Mouse (Mus musculus): ENCODE results near the gene Nxn. TPM values are rescaled to one million over a fixed set of nuclear protein-coding genes. Genes with fewer than 3 reads are reported as not detected.

Nxn gene
- polyA plus RNA-seq, 2 experiments: 1.9 to 2.1 TPM

GRCm38 (mm10) chr11:76352861-76353558 lies 45.9 kb downstream of the Nxn start:
- Histone ChIP-seq H3K27me3 (ENCODE audit: control insufficient read depth, insufficient read depth, low read length) (no peaks in the 10 kb centered on the region), H3K9ac (replicated peaks) (no peak overlapping the region), H3K36me3 (replicated peaks; ENCODE audit: control insufficient read depth, insufficient read depth, low read depth) (no peaks in the 10 kb centered on the region), H3K4me3 (ENCODE audit: insufficient read depth in 1 of 2, low read depth in 2 of 2, low read length in 2 of 2) (no peak overlapping the region), H3K4me2 (ENCODE audit: low read depth) (no peak overlapping the region), H3K27ac (no peak overlapping the region), H3K9me3 (ENCODE audit: control insufficient read depth, low read length) (no peaks in the 10 kb centered on the region), H3K4me1 (replicated peaks; ENCODE audit: control insufficient read depth in 2 of 2, insufficient read depth in 2 of 2, low read length in 1 of 2) (no peaks in the 10 kb centered on the region)
- no peak for DNase-seq (ENCODE audit: low read depth in 3 of 3, low spot score in 3 of 3)
- 64% methylated on average over 16 of the region's 16 CpGs for WGBS (ENCODE audit: insufficient replicate concordance)
- no peak for TF ChIP-seq CTCF (IDR thresholded peaks at IDR 0.05; ENCODE audit: low read depth)
- TF ChIP-seq EP300 (IDR thresholded peaks at IDR 0.05; ENCODE audit: low read depth): no peak
- ATAC-seq (ENCODE audit: insufficient read depth): no peak

GRCm38 (mm10) chr11:76351624-76352011 lies 47.3 kb downstream of the Nxn start:
- 19% methylated on average over 3 of the region's 3 CpGs for WGBS (ENCODE audit: insufficient replicate concordance)
- no peak overlapping the region for H3K4me2 ChIP-seq (ENCODE audit: low read depth)
- TF ChIP-seq CTCF (IDR thresholded peaks at IDR 0.05; ENCODE audit: low read depth) (no peak), EP300 (IDR thresholded peaks at IDR 0.05; ENCODE audit: low read depth) (no peak)
- ATAC-seq (ENCODE audit: insufficient read depth) (no peak), DNase-seq (ENCODE audit: low read depth in 3 of 3, low spot score in 3 of 3) (no peak)
- H3K4me1 ChIP-seq (replicated peaks; ENCODE audit: control insufficient read depth in 2 of 2, insufficient read depth in 2 of 2, low read length in 1 of 2): no peaks in the 10 kb centered on the region
- no peaks in the 10 kb centered on the region for H3K9me3 ChIP-seq (ENCODE audit: control insufficient read depth, low read length)
- H3K27me3 ChIP-seq (ENCODE audit: control insufficient read depth, insufficient read depth, low read length): no peaks in the 10 kb centered on the region
- H3K36me3 ChIP-seq (replicated peaks; ENCODE audit: control insufficient read depth, insufficient read depth, low read depth): no peaks in the 10 kb centered on the region
- no peak overlapping the region for H3K27ac ChIP-seq
- H3K4me3 ChIP-seq (ENCODE audit: insufficient read depth in 1 of 2, low read depth in 2 of 2, low read length in 2 of 2): no peak overlapping the region
- no peak overlapping the region for H3K9ac ChIP-seq (replicated peaks)

- Histone ChIP-seq H3K4me3 (ENCODE audit: insufficient read depth in 1 of 2, low read depth in 2 of 2, low read length in 2 of 2) (no peak overlapping the region), H3K27me3 (ENCODE audit: control insufficient read depth, insufficient read depth, low read length) (no peaks in the 10 kb centered on the region), H3K36me3 (replicated peaks; ENCODE audit: control insufficient read depth, insufficient read depth, low read depth) (no peaks in the 10 kb centered on the region), H3K9me3 (ENCODE audit: control insufficient read depth, low read length) (no peaks in the 10 kb centered on the region), H3K9ac (replicated peaks) (no peak overlapping the region), H3K4me1 (replicated peaks; ENCODE audit: control insufficient read depth in 2 of 2, insufficient read depth in 2 of 2, low read length in 1 of 2) (no peaks in the 10 kb centered on the region), H3K4me2 (ENCODE audit: low read depth) (no peak overlapping the region), H3K27ac (no peak overlapping the region)
- no peak for TF ChIP-seq EP300 (IDR thresholded peaks at IDR 0.05; ENCODE audit: low read depth)
- WGBS (ENCODE audit: insufficient replicate concordance): 45% methylated on average over 10 of the region's 10 CpGs
- ATAC-seq (ENCODE audit: insufficient read depth): no peak
- DNase-seq (ENCODE audit: low read depth in 3 of 3, low spot score in 3 of 3): no peak
These were observed 47.9 kb downstream of the Nxn start for GRCm38 (mm10) chr11:76350931-76351623.

- ATAC-seq (ENCODE audit: insufficient read depth) (no peak), DNase-seq (ENCODE audit: low read depth in 3 of 3, low spot score in 3 of 3) (no peak)
- Histone ChIP-seq H3K27me3 (ENCODE audit: control insufficient read depth, insufficient read depth, low read length) (no peaks in the 10 kb centered on the region), H3K9ac (replicated peaks) (no peak overlapping the region), H3K36me3 (replicated peaks; ENCODE audit: control insufficient read depth, insufficient read depth, low read depth) (no peaks in the 10 kb centered on the region), H3K4me3 (ENCODE audit: insufficient read depth in 1 of 2, low read depth in 2 of 2, low read length in 2 of 2) (no peak overlapping the region), H3K9me3 (ENCODE audit: control insufficient read depth, low read length) (no peaks in the 10 kb centered on the region), H3K4me2 (ENCODE audit: low read depth) (no peak overlapping the region), H3K4me1 (replicated peaks; ENCODE audit: control insufficient read depth in 2 of 2, insufficient read depth in 2 of 2, low read length in 1 of 2) (no peaks in the 10 kb centered on the region), H3K27ac (no peak overlapping the region)
- TF ChIP-seq EP300 (IDR thresholded peaks at IDR 0.05; ENCODE audit: low read depth): no peak
- no peak for TF ChIP-seq CTCF (IDR thresholded peaks at IDR 0.05; ENCODE audit: low read depth)
- 79% methylated on average over 5 of the region's 5 CpGs for WGBS (ENCODE audit: insufficient replicate concordance)
These were observed 49.1 kb downstream of the Nxn start for GRCm38 (mm10) chr11:76349833-76350232.

GRCm38 (mm10) chr11:76347589-76347988 lies 51.4 kb downstream of the Nxn start:
- Histone ChIP-seq H3K27me3 (ENCODE audit: control insufficient read depth, insufficient read depth, low read length) (no peaks in the 10 kb centered on the region), H3K9me3 (ENCODE audit: control insufficient read depth, low read length) (no peaks in the 10 kb centered on the region), H3K9ac (replicated peaks) (no peak overlapping the region), H3K36me3 (replicated peaks; ENCODE audit: control insufficient read depth, insufficient read depth, low read depth) (no peaks in the 10 kb centered on the region), H3K4me3 (ENCODE audit: insufficient read depth in 1 of 2, low read depth in 2 of 2, low read length in 2 of 2) (no peak overlapping the region), H3K4me1 (replicated peaks; ENCODE audit: control insufficient read depth in 2 of 2, insufficient read depth in 2 of 2, low read length in 1 of 2) (no peaks in the 10 kb centered on the region), H3K4me2 (ENCODE audit: low read depth) (no peak overlapping the region), H3K27ac (no peak overlapping the region)
- ATAC-seq (ENCODE audit: insufficient read depth) (no peak), DNase-seq (ENCODE audit: low read depth in 3 of 3, low spot score in 3 of 3) (no peak)
- 61% methylated on average over 4 of the region's 4 CpGs for WGBS (ENCODE audit: insufficient replicate concordance)
- TF ChIP-seq EP300 (IDR thresholded peaks at IDR 0.05; ENCODE audit: low read depth): no peak
- no peak for TF ChIP-seq CTCF (IDR thresholded peaks at IDR 0.05; ENCODE audit: low read depth)

Data from liver, embryonic 14.5 days (tissue).